Mouse (Mus musculus) liver, embryonic 16.5 days (tissue): ENCODE data around the gene Gcsh. TPM values are rescaled to one million over a fixed set of nuclear protein-coding genes. Genes with fewer than 3 reads are reported as not detected.

Source experiments
- ATAC-seq: fragments of 200-750 bp; cut with Nextera tagmentation; 2 replicates; pipeline ENCODE4 v1.8.0; 2017; ENCODE audit warnings: low read depth, mild to moderate bottlenecking, moderate number of reproducible peaks, moderate library complexity
- H3K27ac ChIP-seq: fragments of 300-500 bp; sonication (generic); 2 replicates; pipeline ENCODE4 v1.5.1; 2014; ENCODE audit warnings: mild to moderate bottlenecking, low read length
- H3K27me3 ChIP-seq: fragments of 300-500 bp; sonication (generic); 2 replicates; pipeline ENCODE4 v1.6.1; 2014; ENCODE audit warnings: low read depth, low read length, mixed read lengths; ENCODE audit not compliant: control insufficient read depth, insufficient read depth
- H3K36me3 ChIP-seq: fragments of 300-500 bp; sonication (generic); 2 replicates; pipeline ENCODE4 v1.6.1; 2014; ENCODE audit warnings: mild to moderate bottlenecking; ENCODE audit not compliant: control insufficient read depth, insufficient read depth
- H3K4me1 ChIP-seq: fragments of 300-500 bp; sonication (generic); 2 replicates; pipeline ENCODE4 v1.6.1; 2014; ENCODE audit warnings: low read depth, low read length, mixed read lengths; ENCODE audit not compliant: control insufficient read depth
- H3K4me2 ChIP-seq: fragments of 300-500 bp; sonication (generic); 2 replicates; pipeline ENCODE4 v1.6.1; 2014; ENCODE audit warnings: low read depth, low read length, mixed read lengths
- H3K4me3 ChIP-seq: fragments of 300-500 bp; sonication (generic); 2 replicates; pipeline ENCODE4 v1.5.1; 2014; ENCODE audit warnings: low read depth, mild to moderate bottlenecking, low read length
- H3K9ac ChIP-seq: fragments of 300-500 bp; sonication (generic); 2 replicates; pipeline ENCODE4 v1.6.1; 2014; ENCODE audit warnings: low read depth, low read length
- H3K9me3 ChIP-seq: fragments of 300-500 bp; sonication (generic); replicated peaks from 2 replicates; pipeline ENCODE4 v1.6.1; 2016; ENCODE audit warnings: low read length; ENCODE audit not compliant: control insufficient read depth
- WGBS: fragments of 180-500 bp; shearing (Covaris S2); extraction: QIAGEN DNeasy Blood & Tissue Kit; methylation state at CpG from one replicate; pipeline ENCODE4 v1.1.7; 2014; ENCODE audit not compliant: insufficient replicate concordance; 5-methylcytosine and 5-hydroxymethylcytosine counted together
- polyA plus RNA-seq: library from polyadenylated mRNA; unstranded; fragments of >200 nt; fragmentation: Nextera tagmentation; extraction: Ambion mirVana; gene quantifications from 2 replicates; pipeline ENCODE4 v1.2.1, GENCODE M21; 2015

Gcsh gene
- polyA plus RNA-seq, 1 experiment from 2014 or later = 94.0 TPM

- Histone ChIP-seq H3K4me1 (peaks cover 51% of the 10 kb centered on the region), H3K27ac (peak within 1 kb of the TSS; percentile 21; the same call in 1 of the 2 replicates), H3K36me3 (peaks cover 7% of the 10 kb centered on the region; the same call in 1 of the 2 replicates), H3K4me2 (peak within 1 kb of the TSS; percentile 95), H3K9me3 (no peaks in the 10 kb centered on the region), H3K9ac (peak within 1 kb of the TSS; percentile 78), H3K4me3 (peak within 1 kb of the TSS; percentile 80), H3K27me3 (no peaks in the 10 kb centered on the region)
- ATAC-seq = peak; percentile 90
- 0% methylated on average over 39 of the region's 46 CpGs for WGBS
These were observed 50.2 kb downstream of the Gcsh start, which contains the start of gene Atmin for GRCm38 (mm10) chr8:116943161-116943554. TSS of gene Atmin (plus strand) at chr8:116943393.

GRCm38 (mm10) chr8:116942284-116943058, 50.9 kb downstream of the Gcsh start:
- H3K4me3 ChIP-seq = peak overlapping the region; percentile 80
- 45% methylated on average over 12 of the region's 12 CpGs for WGBS
- ATAC-seq = peak; percentile 16; the same call in 1 of the 2 replicates
- H3K27ac ChIP-seq = no peak overlapping the region
- H3K27me3 ChIP-seq = no peaks in the 10 kb centered on the region
- peaks cover 12% of the 10 kb centered on the region; the same call in 1 of the 2 replicates for H3K36me3 ChIP-seq
- no peaks in the 10 kb centered on the region for H3K9me3 ChIP-seq
- H3K9ac ChIP-seq = no peak overlapping the region
- H3K4me2 ChIP-seq = peak overlapping the region; percentile 95
- peaks cover 44% of the 10 kb centered on the region for H3K4me1 ChIP-seq

GRCm38 (mm10) chr8:116935506-116935905, 57.8 kb downstream of the Gcsh start:
- no peak for ATAC-seq
- no peaks in the 10 kb centered on the region for H3K4me1 ChIP-seq
- H3K9me3 ChIP-seq = no peaks in the 10 kb centered on the region
- no peak overlapping the region for H3K9ac ChIP-seq
- H3K4me2 ChIP-seq = no peak overlapping the region
- H3K36me3 ChIP-seq = peaks cover 63% of the 10 kb centered on the region
- 67% methylated on average over 6 of the region's 6 CpGs for WGBS
- no peak overlapping the region for H3K27ac ChIP-seq
- H3K4me3 ChIP-seq = no peak overlapping the region
- no peaks in the 10 kb centered on the region for H3K27me3 ChIP-seq

- H3K27me3 ChIP-seq = no peaks in the 10 kb centered on the region
- H3K4me3 ChIP-seq = no peak overlapping the region
- no peaks in the 10 kb centered on the region for H3K4me1 ChIP-seq
- no peak for ATAC-seq
- H3K9me3 ChIP-seq = no peaks in the 10 kb centered on the region
- H3K4me2 ChIP-seq = no peak overlapping the region
- 76% methylated on average over 4 of the region's 4 CpGs for WGBS
- H3K36me3 ChIP-seq = peaks cover 61% of the 10 kb centered on the region
- no peak overlapping the region for H3K27ac ChIP-seq
- H3K9ac ChIP-seq = no peak overlapping the region
These were observed 58.4 kb downstream of the Gcsh start for GRCm38 (mm10) chr8:116934976-116935375.

Other genes starting within 250 kb of the Gcsh start
- 49.7 and 54.0 TPM in 2 replicates for gene Cmc2, start 72.1 kb downstream of the Gcsh start, polyA plus RNA-seq
- gene Cenpn, start 71.8 kb downstream of the Gcsh start, polyA plus RNA-seq = 21.5 and 22.2 TPM in 2 replicates
- gene Atmin, start 50.1 kb downstream of the Gcsh start, polyA plus RNA-seq = 3.3 and 3.8 TPM in 2 replicates
- 0.47 and 0.54 TPM in 2 replicates for gene 1700030J22Rik, start 14.6 kb downstream of the Gcsh start, polyA plus RNA-seq
- not detected in 2 replicates for gene Pkd1l2, start 88.9 kb upstream of the Gcsh start, polyA plus RNA-seq
- gene Bco1, start 102.3 kb upstream of the Gcsh start, polyA plus RNA-seq = 5.6 and 5.8 TPM in 2 replicates
- gene Gan, start 164.6 kb upstream of the Gcsh start, polyA plus RNA-seq = 0.58 and 0.63 TPM in 2 replicates